Mouse (Mus musculus) v-Abl transformed pro-B cells (cell line): Measurements from ENCODE around the gene Duoxa2.
"Not testable (repeated sequence)": the region's sequence is repeated elsewhere in the genome, so short reads cannot be mapped to it uniquely, and the experiment has no call there.

Experiments used
- in situ Hi-C, 2 experiments: fragments of 400-800 bp; cut with MboI; formaldehyde crosslinking; loops; one replicate each; pipeline ENCODE4 v1.15.1; 2025; ENCODE audit not compliant: unreplicated experiment in 2 of 2

The Duoxa2 gene

GRCm38 (mm10) chr2:122305097-122305892 is 6.6 kb downstream of the Duoxa2 start:
- in situ Hi-C loops: loop anchor here in 1 of 2 experiments (10.0 kb wide), 1 partner anchor 110 kb away; no protein-coding TSS in a partner anchor

GRCm38 (mm10) chr2:122306184-122306583 is 7.5 kb downstream of the Duoxa2 start:
- in situ Hi-C loops: loop anchor here in 1 of 2 experiments (10.0 kb wide), 1 partner anchor 111 kb away; no protein-coding TSS in a partner anchor

GRCm38 (mm10) chr2:122309647-122310046 is 10.9 kb downstream of the Duoxa2 start:
- in situ Hi-C loops: loop anchor here in 1 of 2 experiments (10.0 kb wide), 1 partner anchor 115 kb away; no protein-coding TSS in a partner anchor

GRCm38 (mm10) chr2:122311561-122311960 is 12.9 kb downstream of the Duoxa2 start:
- in situ Hi-C loops: no loop called here

- in situ Hi-C loops: no loop called here
Measured at GRCm38 (mm10) chr2:122312722-122313417, 14.2 kb downstream of the Duoxa2 start.

- in situ Hi-C loops: no loop called here
Measured at GRCm38 (mm10) chr2:122313536-122313935, 14.8 kb downstream of the Duoxa2 start, which contains the start of gene Duoxa1. Duoxa1 (minus strand) TSS chr2:122313730.

- in situ Hi-C loops: no loop called here
Measured at GRCm38 (mm10) chr2:122315372-122315771, 16.7 kb downstream of the Duoxa2 start, which contains the start of gene Duox1. Duox1 (plus strand) TSS chr2:122315672.

- in situ Hi-C loops: no loop called here
Measured at GRCm38 (mm10) chr2:122317384-122317783, 18.7 kb downstream of the Duoxa2 start.

- in situ Hi-C loops: no loop called here
Measured at GRCm38 (mm10) chr2:122323960-122324359, 25.3 kb downstream of the Duoxa2 start.

- in situ Hi-C loops: no loop called here
Measured at GRCm38 (mm10) chr2:122324586-122324985, 25.9 kb downstream of the Duoxa2 start.

GRCm38 (mm10) chr2:122325361-122325760 is 26.7 kb downstream of the Duoxa2 start:
- in situ Hi-C loops: no loop called here

GRCm38 (mm10) chr2:122327986-122328385 is 29.3 kb downstream of the Duoxa2 start:
- in situ Hi-C loops: no loop called here

GRCm38 (mm10) chr2:122330317-122330716 is 31.6 kb downstream of the Duoxa2 start:
- in situ Hi-C loops: not testable (repeated sequence)

GRCm38 (mm10) chr2:122332222-122332621 is 33.5 kb downstream of the Duoxa2 start:
- in situ Hi-C loops: no loop called here

- in situ Hi-C loops: no loop called here
Measured at GRCm38 (mm10) chr2:122334170-122334569, 35.5 kb downstream of the Duoxa2 start.

GRCm38 (mm10) chr2:122337291-122337690 is 38.6 kb downstream of the Duoxa2 start:
- in situ Hi-C loops: no loop called here

GRCm38 (mm10) chr2:122345106-122345893 is 46.6 kb downstream of the Duoxa2 start:
- in situ Hi-C loops: loop anchor here (5.0 to 10.0 kb wide), 2 partner anchors 212 to 410 kb away; no protein-coding TSS in a partner anchor

GRCm38 (mm10) chr2:122346164-122346563 is 47.5 kb downstream of the Duoxa2 start:
- in situ Hi-C loops: loop anchor here (5.0 to 10.0 kb wide), 2 partner anchors 211 to 409 kb away; no protein-coding TSS in a partner anchor

GRCm38 (mm10) chr2:122347257-122347656 is 48.6 kb downstream of the Duoxa2 start:
- in situ Hi-C loops: loop anchor here (5.0 to 10.0 kb wide), 2 partner anchors 210 to 408 kb away; no protein-coding TSS in a partner anchor

- in situ Hi-C loops: loop anchor here (5.0 to 10.0 kb wide), 2 partner anchors 209 to 406 kb away; no protein-coding TSS in a partner anchor
Measured at GRCm38 (mm10) chr2:122348531-122349131, 49.9 kb downstream of the Duoxa2 start.
